Mouse (Mus musculus): ENCODE measurements around the gene Lars2.

GRCm38 (mm10) chr9:123506270-123507146, 139.8 kb downstream of the Lars2 start:
- TF ChIP-seq CTCF (IDR thresholded peaks at IDR 0.05; ENCODE audit: borderline replicate concordance, insufficient read depth, low read depth, low read length) (no peak), POLR2A (IDR thresholded peaks at IDR 0.05; ENCODE audit: borderline replicate concordance, insufficient read depth, low read length) (no peak)

Measured in cerebellum, adult 2 months (tissue).